Mouse (Mus musculus) thymus, adult 2 months (tissue): ENCODE measurements at regions not wholly inside any gene's neighbourhood (a gene's known extent, or its start where the extent isn't known, plus 50 kb on each side); places are given as distances from the start of the nearest gene placed in this dataset.

Experiments used
- CTCF ChIP-seq: fragments of 200-500 bp; IDR thresholded peaks from 2 replicates; pipeline ENCODE4 v1.5.1; 2012; ENCODE audit warnings: mild to moderate bottlenecking, control low read depth, low read length, moderate library complexity, borderline replicate concordance; ENCODE audit not compliant: control insufficient read depth, poor library complexity, insufficient read depth; ENCODE audit errors: extremely low read depth
- POLR2A ChIP-seq: fragments of 200-500 bp; IDR thresholded peaks from 2 replicates; pipeline ENCODE4 v1.6.1; 2012; ENCODE audit warnings: mild to moderate bottlenecking, low read length, control low read depth, moderate library complexity; ENCODE audit not compliant: control insufficient read depth, poor library complexity, insufficient read depth; ENCODE audit errors: extremely low read depth

DNA sequence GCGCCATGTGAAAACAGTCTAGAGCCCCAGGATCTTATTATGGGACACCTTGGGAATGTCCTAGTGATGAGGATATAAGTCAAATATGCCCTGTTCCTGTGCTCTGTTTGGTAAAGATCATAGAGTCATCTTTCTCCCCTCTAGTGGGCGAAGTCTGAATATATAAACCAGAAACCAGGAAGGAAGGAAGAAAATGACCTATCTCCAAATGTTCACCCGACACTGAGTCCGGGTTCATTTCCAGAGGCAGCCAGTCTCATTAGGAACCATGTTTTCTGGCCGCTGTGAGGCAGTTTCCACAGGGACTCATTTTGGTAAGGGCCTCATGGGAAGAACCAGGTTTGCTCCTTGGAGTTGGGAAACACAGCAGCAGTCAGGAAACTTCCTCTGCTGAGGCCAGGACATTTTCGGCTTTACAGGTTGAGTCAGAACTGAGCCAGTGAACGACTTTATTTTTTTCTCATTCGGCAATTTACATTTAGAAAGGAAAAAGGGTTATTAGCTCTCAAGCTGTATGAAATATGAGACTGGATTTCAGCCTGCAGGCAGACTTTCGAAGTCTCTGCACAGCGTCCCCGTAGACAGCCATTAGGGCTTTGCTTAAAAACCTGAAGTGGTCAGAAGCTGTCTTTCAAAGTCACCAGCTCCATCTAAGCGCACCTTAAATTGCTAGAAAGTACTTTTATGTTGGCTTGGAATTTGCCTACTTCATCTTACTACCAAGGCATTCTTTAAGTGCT, 64.0 kb upstream of the Ssx2ip start:
- TF ChIP-seq CTCF = no peak
- TF ChIP-seq POLR2A = no peak
